Mouse (Mus musculus) mammary gland, adult 2 months (tissue): ENCODE measurements around the gene 2610528J11Rik. TPM values are rescaled to one million over a fixed set of nuclear protein-coding genes. Genes with fewer than 3 reads are reported as not detected.

Experiments
- polyA plus RNA-seq: library from polyadenylated mRNA; depleted of rRNA; stranded (reverse); fragments of >200 nt; gene quantifications from 2 replicates; pipeline ENCODE4 v1.2.3, GENCODE M21; 2012; ENCODE audit warnings: low replicate concordance; rRNA removed

2610528J11Rik gene
- polyA plus RNA-seq, result 8.1 and 9.7 TPM in 2 replicates

GRCm38 (mm10) chr4:118526408-118527334 is at the start of gene 2610528J11Rik:
2610528J11Rik (plus strand) TSS chr4:118526999.

GRCm38 (mm10) chr4:118489717-118490132 is 37.1 kb upstream of the 2610528J11Rik start, which contains the start of gene Tie1:
Tie1 (minus strand) TSS chr4:118490061.

GRCm38 (mm10) chr4:118543592-118544260 is 16.9 kb downstream of the 2610528J11Rik start, which contains the start of gene Tmem125:
Tmem125 (minus strand) TSS chr4:118544044.

Other genes starting within 250 kb of the 2610528J11Rik start
- gene Ptprf, start 235.6 kb upstream of the 2610528J11Rik start, polyA plus RNA-seq, result 38.2 and 71.2 TPM in 2 replicates
- 25.6 and 37.1 TPM in 2 replicates for gene Szt2, start 117.7 kb upstream of the 2610528J11Rik start, polyA plus RNA-seq
- gene Med8, start 117.7 kb upstream of the 2610528J11Rik start, polyA plus RNA-seq, result 18.0 and 34.9 TPM in 2 replicates
- 173 and 250 TPM in 2 replicates for gene Elovl1, start 98.9 kb upstream of the 2610528J11Rik start, polyA plus RNA-seq
- gene Cdc20, start 89.6 kb upstream of the 2610528J11Rik start, polyA plus RNA-seq, result 5.6 and 9.2 TPM in 2 replicates
- gene Mpl, start 69.5 kb upstream of the 2610528J11Rik start, polyA plus RNA-seq, result 0.07 and 0.18 TPM in 2 replicates
- 48.7 and 75.0 TPM in 2 replicates for gene Tie1, start 36.9 kb upstream of the 2610528J11Rik start, polyA plus RNA-seq
- 13.6 and 13.7 TPM in 2 replicates for gene Tmem125, start 17.0 kb downstream of the 2610528J11Rik start, polyA plus RNA-seq
- 0.16 TPM in 1 of 2 replicates, not detected in the other for gene Cfap57, start 93.8 kb downstream of the 2610528J11Rik start, polyA plus RNA-seq
- 9.8 and 13.4 TPM in 2 replicates for gene Ebna1bp2, start 93.8 kb downstream of the 2610528J11Rik start, polyA plus RNA-seq
- gene Olfr62, start 132.0 kb downstream of the 2610528J11Rik start, polyA plus RNA-seq, result not detected in 2 replicates
- gene Olfr1342, start 165.8 kb downstream of the 2610528J11Rik start, polyA plus RNA-seq, result 0.23 TPM in 1 of 2 replicates, not detected in the other
- not detected in 2 replicates for gene Olfr1341, start 176.5 kb downstream of the 2610528J11Rik start, polyA plus RNA-seq
- gene Olfr1340, start 193.1 kb downstream of the 2610528J11Rik start, polyA plus RNA-seq, result not detected in 2 replicates
- gene Olfr1339, start 205.2 kb downstream of the 2610528J11Rik start, polyA plus RNA-seq, result not detected in 2 replicates
- not detected in 2 replicates for gene Olfr1338, start 231.7 kb downstream of the 2610528J11Rik start, polyA plus RNA-seq